Mouse (Mus musculus): Measurements from ENCODE around the gene Map1b.

DNA sequence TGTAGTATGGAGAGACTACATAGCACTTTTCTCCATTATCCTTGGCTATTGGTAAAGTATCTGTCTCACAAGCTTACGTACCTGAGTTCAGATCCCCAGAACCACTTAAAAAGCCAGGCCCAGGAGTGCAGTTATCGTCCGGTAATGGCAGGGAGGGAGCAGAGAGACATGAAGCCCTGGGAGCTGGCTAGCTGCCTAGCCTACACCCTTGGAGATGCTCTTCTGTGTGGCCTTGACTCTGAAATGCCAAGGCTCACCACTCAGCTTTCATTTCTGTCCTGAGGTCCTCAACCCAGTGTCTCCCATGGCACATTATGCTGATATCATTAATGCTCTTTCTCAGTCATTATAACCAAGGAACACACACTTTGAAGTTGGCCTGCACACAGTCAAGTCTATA is 104.6 kb downstream of the Map1b start:
- TF ChIP-seq POLR2A (IDR thresholded peaks at IDR 0.05; ENCODE audit: borderline replicate concordance, control insufficient read depth, low read depth, low read length) (no peak), CTCF (IDR thresholded peaks at IDR 0.05; ENCODE audit: control insufficient read depth, insufficient read depth, low read length) (no peak)
